Mouse (Mus musculus): ENCODE measurements around the gene Syn3.

Gene Syn3

DNA sequence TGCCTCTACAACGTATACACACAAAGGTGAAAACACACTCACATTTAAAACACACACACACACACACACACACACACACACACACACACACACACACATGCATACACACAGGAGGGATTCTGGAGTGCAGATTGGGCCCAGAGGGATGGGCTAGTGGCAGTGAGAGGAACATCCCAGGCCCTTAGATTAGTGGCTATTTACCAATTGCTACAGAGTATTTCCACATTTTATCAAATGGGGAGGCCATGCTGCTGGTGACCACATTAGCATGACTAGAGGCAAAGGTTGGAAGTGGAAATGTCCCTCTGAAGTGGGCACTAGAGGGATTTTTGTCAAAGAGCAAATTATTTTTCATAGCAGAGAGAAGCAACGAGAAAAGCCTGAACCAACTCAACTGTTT, 489.0 kb downstream of the Syn3 start:
- DNase-seq (ENCODE audit: low read depth, low spot score), result no peak

DNA sequence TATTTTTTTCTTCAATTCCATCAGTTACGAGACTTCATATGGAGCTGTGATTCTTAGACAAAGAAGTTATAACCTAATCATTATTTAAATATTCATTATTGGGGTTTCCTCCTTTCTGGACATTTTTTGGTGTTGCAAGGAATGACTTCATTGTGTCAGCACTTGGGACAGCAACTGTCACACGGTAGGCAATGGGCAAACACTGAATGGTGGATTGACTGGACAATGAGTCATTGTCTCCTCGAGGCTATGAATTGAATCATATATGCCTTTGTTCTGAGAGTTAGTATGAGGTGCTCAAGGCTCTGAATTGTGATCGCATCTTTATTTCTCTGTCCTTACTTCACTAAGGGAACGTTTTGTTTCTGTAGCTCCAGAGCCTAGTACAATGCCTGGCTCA, 492.2 kb downstream of the Syn3 start:
- no peak for DNase-seq (ENCODE audit: low read depth, low spot score)

All from retina, postnatal 7 days (tissue).